Mouse (Mus musculus): ENCODE results near the gene Tbl3.
"Not testable (repeated sequence)": the region's sequence is repeated elsewhere in the genome, so short reads cannot be mapped to it uniquely, and the experiment has no call there.

Gene Tbl3

GRCm38 (mm10) chr17:24727618-24728017 lies 20.2 kb upstream of the Tbl3 start, which contains the start of gene Rpl3l:
Gene Rpl3l, plus strand, starts transcription at chr17:24727820.
- no peak for DNase-seq (ENCODE audit: low spot score in 2 of 2)

- DNase-seq (ENCODE audit: low spot score in 2 of 2) = no peak
These were observed 18.4 kb upstream of the Tbl3 start for GRCm38 (mm10) chr17:24725637-24726390.

GRCm38 (mm10) chr17:24724184-24724583 lies 16.7 kb upstream of the Tbl3 start, which contains the start of gene Ndufb10:
Gene Ndufb10, minus strand, starts transcription at chr17:24724478.
- DNase-seq (ENCODE audit: low spot score in 2 of 2) = peak; percentile 84 to 97

GRCm38 (mm10) chr17:24723881-24724180 lies 16.4 kb upstream of the Tbl3 start:
- DNase-seq (ENCODE audit: low spot score in 2 of 2) = no peak

GRCm38 (mm10) chr17:24723122-24723880 lies 15.8 kb upstream of the Tbl3 start:
- DNase-seq (ENCODE audit: low spot score in 2 of 2) = no peak

- DNase-seq (ENCODE audit: low spot score in 2 of 2) = no peak
These were observed 14.9 kb upstream of the Tbl3 start for GRCm38 (mm10) chr17:24722220-24722924.

- not testable (repeated sequence) for DNase-seq (ENCODE audit: low spot score in 2 of 2)
These were observed 14.0 kb upstream of the Tbl3 start for GRCm38 (mm10) chr17:24721383-24721955.

GRCm38 (mm10) chr17:24720616-24721015 lies 13.2 kb upstream of the Tbl3 start:
- DNase-seq (ENCODE audit: low spot score in 2 of 2) = not testable (repeated sequence)

GRCm38 (mm10) chr17:24719494-24720222 lies 12.2 kb upstream of the Tbl3 start:
- peak; percentile 97 to 99 for DNase-seq (ENCODE audit: low spot score in 2 of 2)

GRCm38 (mm10) chr17:24718938-24719337 lies 11.5 kb upstream of the Tbl3 start:
- DNase-seq (ENCODE audit: low spot score in 2 of 2) = not testable (repeated sequence)

- no peak for DNase-seq (ENCODE audit: low spot score in 2 of 2)
These were observed 10.5 kb upstream of the Tbl3 start, which contains the start of the genes Rnf151 and Rps2 for GRCm38 (mm10) chr17:24717943-24718342. Gene Rnf151, minus strand, starts transcription at chr17:24718063. Gene Rps2, plus strand, starts transcription at chr17:24718116.

GRCm38 (mm10) chr17:24716166-24716682 lies 8.8 kb upstream of the Tbl3 start:
- no peak for DNase-seq (ENCODE audit: low spot score in 2 of 2)

- DNase-seq (ENCODE audit: low spot score in 2 of 2) = no peak
These were observed 8.1 kb upstream of the Tbl3 start for GRCm38 (mm10) chr17:24715556-24715955.

GRCm38 (mm10) chr17:24708646-24709045 lies 1.2 kb upstream of the Tbl3 start:
- no peak for DNase-seq (ENCODE audit: low spot score in 2 of 2)

GRCm38 (mm10) chr17:24707801-24708425 lies 453 bp upstream of the Tbl3 start:
- DNase-seq (ENCODE audit: low spot score in 2 of 2) = no peak

GRCm38 (mm10) chr17:24705821-24706220 lies 1.6 kb downstream of the Tbl3 start:
- DNase-seq (ENCODE audit: low spot score in 2 of 2) = no peak

GRCm38 (mm10) chr17:24701251-24701650 lies 6.2 kb downstream of the Tbl3 start:
- no peak for DNase-seq (ENCODE audit: low spot score in 2 of 2)

- DNase-seq (ENCODE audit: low spot score in 2 of 2) = no peak
These were observed 8.0 kb downstream of the Tbl3 start for GRCm38 (mm10) chr17:24699473-24699872.

- no peak for DNase-seq (ENCODE audit: low spot score in 2 of 2)
These were observed 8.7 kb downstream of the Tbl3 start for GRCm38 (mm10) chr17:24698715-24699114.

GRCm38 (mm10) chr17:24697985-24698384 lies 9.5 kb downstream of the Tbl3 start:
- DNase-seq (ENCODE audit: low spot score in 2 of 2) = no peak

All from left cerebral cortex, adult 9 months (tissue).